Mouse (Mus musculus): ENCODE data around the gene Steap3.

DNA sequence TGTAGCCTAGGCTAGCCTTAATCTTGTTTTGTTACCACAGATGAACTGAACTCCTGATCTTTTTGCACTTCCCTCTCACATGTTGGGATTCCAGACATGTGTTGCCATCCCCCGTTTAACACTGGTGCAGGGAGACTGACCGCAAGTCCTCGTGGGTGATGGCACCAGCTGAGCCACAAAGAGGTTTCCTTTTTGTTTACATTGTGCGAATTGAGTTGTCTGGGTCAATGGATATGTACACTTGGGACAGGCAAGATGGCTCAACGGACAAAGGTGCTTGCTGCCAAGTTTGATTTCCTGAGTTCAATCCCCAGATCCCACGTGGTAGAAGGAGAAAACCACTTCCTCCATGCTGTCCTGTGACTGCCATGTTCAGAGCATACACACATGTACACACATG is 80.2 kb downstream of the Steap3 start:
- TF ChIP-seq CTCF (IDR thresholded peaks at IDR 0.05; ENCODE audit: insufficient read depth, low read length) = no peak
- TF ChIP-seq POLR2A (IDR thresholded peaks at IDR 0.05; ENCODE audit: borderline replicate concordance, extremely low read depth, low read depth, low read length) = no peak

Measured in lung, adult 2 months (tissue).